In genomic region chr12:111958101-111958865, GRCm38 (mm10) we compare ENCODE assay signal across 9 mouse cellular contexts. TPM values are rescaled to one million over a fixed set of nuclear protein-coding genes. Genes with fewer than 3 reads are reported as not detected.
DNase-seq lines count a peak whose midpoint lies in the region; ATAC-seq and TF ChIP-seq lines count a peak whose summit lies in the region.
"Had no signal": no experiment of that assay in that cellular context is flagged by ENCODE, and none has a peak within 500 bp of the region (broad histone marks: within the 10 kb centered on the region; RNA-seq: fewer than 3 reads in every experiment).

No protein-coding gene starts in this region.

- no peak overlapping the region for H3K9ac ChIP-seq in intestine, postnatal 0 days (ENCODE audit: low read depth, low read length)
- no peak overlapping the region for H3K9ac ChIP-seq in limb, embryonic 11.5 days (ENCODE audit: low read length)
- no peak overlapping the region for H3K9ac ChIP-seq in midbrain, embryonic 11.5 days (ENCODE audit: low read length)

- no peak overlapping the region for H3K4me3 ChIP-seq in intestine, postnatal 0 days (ENCODE audit: low read depth, low read length)
- H3K4me3 ChIP-seq in limb, embryonic 11.5 days (ENCODE audit: low read depth, low read length) = no peak overlapping the region
- no peak overlapping the region for H3K4me3 ChIP-seq in midbrain, embryonic 11.5 days (ENCODE audit: low read depth, low read length)

- intact Hi-C loops in gastrocnemius, postnatal 36 days (cut with DNase I) = loop anchor here (5.0 kb wide), 1 partner anchor 221 kb away; no protein-coding TSS in a partner anchor

- 36% methylated on average over 9 of the region's 9 CpGs for WGBS in intestine, postnatal 0 days
- 47% methylated on average over 9 of the region's 9 CpGs for WGBS in limb, embryonic 11.5 days
- 56% methylated on average over 9 of the region's 9 CpGs for WGBS in midbrain, embryonic 11.5 days

- no peaks in the 10 kb centered on the region for H3K27me3 ChIP-seq in intestine, postnatal 0 days (replicated peaks; ENCODE audit: control insufficient read depth, insufficient read depth, low read length)
- H3K27me3 ChIP-seq in limb, embryonic 11.5 days (ENCODE audit: control insufficient read depth, insufficient read depth, low read length) = no peaks in the 10 kb centered on the region
- H3K27me3 ChIP-seq in midbrain, embryonic 11.5 days (ENCODE audit: control insufficient read depth, insufficient read depth, low read length) = no peaks in the 10 kb centered on the region

- peak; percentile 60; the same call in 1 of the 2 replicates for ATAC-seq in intestine, postnatal 0 days
- ATAC-seq in limb, embryonic 11.5 days (ENCODE audit: insufficient number of reproducible peaks, low FRiP score, low TSS enrichment, low read depth) = peak; percentile 31; the same call in 1 of the 2 replicates
- ATAC-seq in midbrain, embryonic 11.5 days (ENCODE audit: low FRiP score) = peak; percentile 71

- peak; percentile 90 for TF ChIP-seq CTCF in intestine, postnatal 0 days (IDR thresholded peaks at IDR 0.05; ENCODE audit: low read depth)

- no peaks in the 10 kb centered on the region for H3K4me1 ChIP-seq in intestine, postnatal 0 days (replicated peaks; ENCODE audit: control insufficient read depth, insufficient read depth, low read length)
- H3K4me1 ChIP-seq in limb, embryonic 11.5 days (ENCODE audit: control insufficient read depth, insufficient read depth, low read length) = no peaks in the 10 kb centered on the region
- no peaks in the 10 kb centered on the region for H3K4me1 ChIP-seq in midbrain, embryonic 11.5 days (ENCODE audit: control insufficient read depth, insufficient read depth, low read length)

- H3K27ac ChIP-seq in intestine, postnatal 0 days (ENCODE audit: low read depth, low read length) = no peak overlapping the region
- H3K27ac ChIP-seq in limb, embryonic 11.5 days (replicated peaks; ENCODE audit: low read depth, low read length) = no peak overlapping the region
- H3K27ac ChIP-seq in midbrain, embryonic 11.5 days (ENCODE audit: low read depth, low read length) = no peak overlapping the region

- H3K4me2 ChIP-seq in intestine, postnatal 0 days (replicated peaks; ENCODE audit: low read depth) = no peak overlapping the region
- no peak overlapping the region for H3K4me2 ChIP-seq in limb, embryonic 11.5 days (ENCODE audit: low read depth, severe bottlenecking)
- no peak overlapping the region for H3K4me2 ChIP-seq in midbrain, embryonic 11.5 days

- DNase-seq in kidney, adult 18-20 months = peak; percentile 82
- no peak for DNase-seq in kidney, adult 11 months
- DNase-seq in cerebellum, postnatal 4 days (ENCODE audit: low spot score in 2 of 2) = peak; percentile 57 to 81
- peak; percentile 42 to 59 for DNase-seq in gastrocnemius, postnatal 36 days
- peak; percentile 80 for DNase-seq in limb, embryonic 11.5 days (ENCODE audit: low spot score)
- DNase-seq in midbrain, embryonic 11.5 days (ENCODE audit: low spot score, missing footprints) = peak; percentile 95
- DNase-seq in skeletal muscle tissue, adult 2 months (ENCODE audit: low read depth, low spot score) = peak; percentile 36

- peaks cover 34% of the 10 kb centered on the region for H3K36me3 ChIP-seq in intestine, postnatal 0 days (ENCODE audit: control insufficient read depth, insufficient read depth)
- H3K36me3 ChIP-seq in limb, embryonic 11.5 days (ENCODE audit: control insufficient read depth, insufficient read depth, low read length) = peaks cover 15% of the 10 kb centered on the region
- H3K36me3 ChIP-seq in midbrain, embryonic 11.5 days (ENCODE audit: control insufficient read depth, insufficient read depth, low read length) = peaks cover 26% of the 10 kb centered on the region

- H3K9me3 ChIP-seq in intestine, postnatal 0 days (ENCODE audit: control insufficient read depth) = no peaks in the 10 kb centered on the region
- no peaks in the 10 kb centered on the region for H3K9me3 ChIP-seq in limb, embryonic 11.5 days (ENCODE audit: control insufficient read depth, low read length)
- H3K9me3 ChIP-seq in midbrain, embryonic 11.5 days (ENCODE audit: control insufficient read depth, low read length) = no peaks in the 10 kb centered on the region

RNA-seq across cellular contexts. Expression of gene Atp5mpl, which starts 8.5 kb away (rescaled TPM):
- total RNA-seq in gastrocnemius, postnatal 36 days (2021) = 100 to 1,000 TPM; 710 to 772 TPM
- 1,268 and 1,348 TPM in 2 replicates for polyA plus RNA-seq in intestine, postnatal 0 days (2015; fragmentation: Nextera tagmentation; extraction: Ambion mirVana)
- polyA plus RNA-seq in limb, embryonic 11.5 days (2014; fragmentation: Nextera tagmentation; extraction: Ambion mirVana) = 670 and 686 TPM in 2 replicates
- polyA plus RNA-seq in midbrain, embryonic 11.5 days (2014; fragmentation: Nextera tagmentation; extraction: Ambion mirVana) = 565 and 627 TPM in 2 replicates

RNA-seq across cellular contexts. Expression of gene Tdrd9, which starts 13.1 kb away (rescaled TPM):
- total RNA-seq in gastrocnemius, postnatal 36 days (2021) = not detected
- polyA plus RNA-seq in intestine, postnatal 0 days (2015; fragmentation: Nextera tagmentation; extraction: Ambion mirVana) = 0.04 TPM in 1 of 2 replicates, not detected in the other
- 0.61 and 0.95 TPM in 2 replicates for polyA plus RNA-seq in limb, embryonic 11.5 days (2014; fragmentation: Nextera tagmentation; extraction: Ambion mirVana)
- 0.87 and 1.4 TPM in 2 replicates for polyA plus RNA-seq in midbrain, embryonic 11.5 days (2014; fragmentation: Nextera tagmentation; extraction: Ambion mirVana)

RNA-seq across cellular contexts. Expression of gene Rd3l, which starts 22.8 kb away (rescaled TPM):
- not detected for total RNA-seq in gastrocnemius, postnatal 36 days (2021)
- not detected in 2 replicates for polyA plus RNA-seq in intestine, postnatal 0 days (2015; fragmentation: Nextera tagmentation; extraction: Ambion mirVana)
- not detected in 2 replicates for polyA plus RNA-seq in limb, embryonic 11.5 days (2014; fragmentation: Nextera tagmentation; extraction: Ambion mirVana)
- not detected in 2 replicates for polyA plus RNA-seq in midbrain, embryonic 11.5 days (2014; fragmentation: Nextera tagmentation; extraction: Ambion mirVana)
- total RNA-seq: ES-E14 had no signal

RNA-seq across cellular contexts. Expression of gene Ppp1r13b, which starts 50.4 kb away (rescaled TPM):
- 1 to 10 TPM; 7.2 to 7.5 TPM for total RNA-seq in gastrocnemius, postnatal 36 days (2021)
- 13.6 and 16.7 TPM in 2 replicates for polyA plus RNA-seq in intestine, postnatal 0 days (2015; fragmentation: Nextera tagmentation; extraction: Ambion mirVana)
- 6.5 and 6.6 TPM in 2 replicates for polyA plus RNA-seq in limb, embryonic 11.5 days (2014; fragmentation: Nextera tagmentation; extraction: Ambion mirVana)
- polyA plus RNA-seq in midbrain, embryonic 11.5 days (2014; fragmentation: Nextera tagmentation; extraction: Ambion mirVana) = 4.9 and 6.3 TPM in 2 replicates
